ENCODE assay signal across 16 mouse cellular contexts in the genomic region with DNA sequence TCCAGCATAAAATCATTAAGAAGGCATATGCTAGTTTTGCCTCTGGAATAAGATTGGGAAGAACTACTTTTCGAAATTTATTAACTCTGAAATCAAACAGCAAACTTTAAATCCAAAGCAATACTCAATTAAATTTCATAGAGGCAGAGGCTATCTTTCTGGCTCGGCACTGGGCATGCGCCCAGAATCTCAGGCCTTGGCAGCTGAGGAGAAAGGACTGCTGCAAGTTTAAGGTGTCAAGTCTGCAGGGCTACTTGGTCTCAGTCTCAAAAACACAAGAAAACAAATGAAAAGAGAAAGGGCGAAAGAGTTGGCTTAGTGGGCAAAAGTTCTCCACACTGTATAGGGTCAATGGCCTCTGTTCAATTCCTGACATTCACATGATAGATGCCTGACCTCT.
"Had no signal": no experiment of that assay in that cellular context is flagged by ENCODE, and none has a peak within 500 bp of the region (broad histone marks: within the 10 kb centered on the region; RNA-seq: fewer than 3 reads in every experiment).

No protein-coding gene starts in this region.

- H3K9ac ChIP-seq: limb, embryonic 13.5 days; liver, embryonic 14.5 days; neural tube, embryonic 15.5 days had no signal

- H3K4me3 ChIP-seq: limb, embryonic 13.5 days; midbrain, embryonic 10.5 days; myocyte; neural tube, embryonic 15.5 days had no signal

- H3K27me3 ChIP-seq: limb, embryonic 13.5 days; neural tube, embryonic 15.5 days had no signal

- H3K27ac ChIP-seq: limb, embryonic 13.5 days; liver, embryonic 14.5 days; midbrain, embryonic 10.5 days; neural tube, embryonic 15.5 days had no signal

- H3K36me3 ChIP-seq: limb, embryonic 13.5 days; midbrain, embryonic 10.5 days; neural tube, embryonic 15.5 days had no signal

- H3K9me3 ChIP-seq: limb, embryonic 13.5 days; midbrain, embryonic 10.5 days; neural tube, embryonic 15.5 days had no signal

- DNase-seq: kidney, postnatal 4 days; left cerebral cortex, postnatal 4 days; lung, adult 18-20 months; lung, postnatal 10 days; lung, postnatal 4 days; midbrain, embryonic 14.5 days; retina, postnatal 1 day; right cerebral cortex, postnatal 4 days; spleen, adult 18-20 months; thymus, adult 18-20 months; thymus, postnatal 14 days had no signal

- H3K4me2 ChIP-seq: limb, embryonic 13.5 days; neural tube, embryonic 15.5 days had no signal
